Mouse (Mus musculus): Measurements from ENCODE around the gene Znhit1.
A peak's percentile ranks its signal among the peaks of the same experiment; 100 is the strongest.
"Not testable (repeated sequence)": the region's sequence is repeated elsewhere in the genome, so short reads cannot be mapped to it uniquely, and the experiment has no call there.

Gene Znhit1

DNA sequence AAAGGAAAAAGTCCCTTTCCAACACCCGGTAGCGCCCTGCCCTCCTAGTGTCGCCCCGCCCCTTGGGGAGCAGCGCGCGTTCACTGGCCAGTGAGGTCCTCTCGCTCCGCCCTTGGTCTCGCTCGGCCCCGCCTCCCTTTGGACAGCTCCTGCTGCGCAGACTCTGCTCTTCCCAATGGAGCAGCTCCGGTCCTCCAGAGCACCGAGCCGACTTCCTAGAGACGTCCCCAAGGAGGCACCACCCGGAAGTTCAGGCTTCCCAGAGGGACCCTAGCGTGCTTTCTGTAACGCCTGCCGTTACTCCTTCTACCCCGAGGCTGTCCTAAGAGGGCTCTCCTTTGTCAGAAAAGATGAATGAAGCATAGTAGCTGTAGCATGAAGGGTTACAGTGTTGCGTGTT is 34.8 kb downstream of the Znhit1 start, which contains the start of gene Fis1:
Gene Fis1, plus strand, starts transcription at position 261 of the 400 bp plus-strand sequence.
- DNase-seq (ENCODE audit: low spot score), result peak; percentile 82

DNA sequence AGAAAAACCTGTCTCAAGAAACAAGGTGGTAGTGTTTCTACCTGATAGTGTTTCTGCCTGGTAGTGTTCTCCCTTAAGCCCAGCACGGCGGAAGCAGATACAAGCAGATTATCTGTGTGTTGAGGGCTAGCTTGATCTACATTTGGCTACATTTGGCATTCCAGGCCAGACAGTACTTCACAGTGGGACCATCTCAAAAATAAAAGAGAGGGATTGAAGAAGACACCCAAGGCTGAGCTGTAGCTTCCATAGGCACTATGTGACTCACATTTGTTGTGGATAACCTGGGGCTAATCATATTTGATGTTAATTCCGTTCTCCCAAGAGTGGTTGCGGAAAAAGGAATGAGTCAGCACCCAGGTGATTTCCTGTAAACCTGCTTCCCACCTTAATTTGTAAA is 35.7 kb downstream of the Znhit1 start:
- DNase-seq (ENCODE audit: low spot score), result no peak

DNA sequence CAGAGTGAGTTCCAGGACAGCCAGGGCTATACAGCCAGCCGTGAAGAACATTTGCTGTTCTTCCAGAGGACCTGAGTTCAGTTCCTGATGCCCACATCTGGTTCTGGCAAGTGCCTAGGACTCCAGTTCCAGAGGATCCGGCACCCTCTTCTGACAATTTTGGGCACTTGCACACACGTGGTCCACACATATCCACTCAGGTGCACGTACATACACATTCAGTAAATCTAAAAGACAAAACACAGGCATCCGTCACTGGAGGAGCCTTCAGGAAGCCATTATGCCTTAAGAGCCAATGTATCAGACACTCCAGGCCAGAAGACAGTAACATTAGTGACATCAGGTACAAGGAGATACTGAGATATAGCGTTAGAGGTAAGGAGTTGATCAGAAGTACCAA is 37.3 kb downstream of the Znhit1 start:
- no peak for DNase-seq (ENCODE audit: low spot score)

DNA sequence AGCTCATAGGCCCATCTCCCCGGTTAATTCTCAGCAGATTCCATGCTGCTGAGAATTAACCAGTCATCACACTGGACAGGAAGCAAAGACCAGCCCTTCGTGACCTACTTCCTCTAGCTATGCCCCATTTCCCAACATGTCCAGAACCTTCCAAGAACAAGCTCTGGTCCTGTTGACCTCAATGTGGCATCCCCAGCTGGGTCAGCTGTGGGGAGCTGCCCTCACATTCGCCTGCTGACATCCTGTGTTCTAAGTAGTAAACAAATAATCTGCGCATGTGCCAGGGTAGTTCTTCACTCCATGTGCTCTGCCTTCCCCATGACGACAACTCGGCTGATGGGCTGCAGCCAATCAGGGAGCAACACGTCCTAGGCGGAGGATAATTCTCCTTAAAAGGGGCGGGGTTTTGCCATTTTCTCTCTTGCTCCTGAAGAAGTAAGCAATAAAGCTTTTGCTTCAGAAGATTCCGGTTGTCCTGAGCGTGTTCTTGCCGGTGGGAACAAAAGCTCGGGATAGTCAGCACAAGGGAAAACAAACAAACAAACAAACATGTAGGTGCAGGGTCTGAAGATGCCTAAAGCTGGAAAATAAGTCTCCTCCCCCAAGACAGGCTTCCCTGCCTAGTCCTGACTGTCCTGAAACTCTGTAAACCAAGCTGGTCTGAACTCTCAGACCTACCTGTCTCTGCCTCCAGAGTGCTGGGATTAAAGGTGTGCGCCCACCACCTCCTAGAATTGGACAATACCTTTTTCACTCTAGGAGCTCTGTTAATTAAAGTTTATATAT is 38.1 kb downstream of the Znhit1 start:
- DNase-seq (ENCODE audit: low spot score), result not testable (repeated sequence)

DNA sequence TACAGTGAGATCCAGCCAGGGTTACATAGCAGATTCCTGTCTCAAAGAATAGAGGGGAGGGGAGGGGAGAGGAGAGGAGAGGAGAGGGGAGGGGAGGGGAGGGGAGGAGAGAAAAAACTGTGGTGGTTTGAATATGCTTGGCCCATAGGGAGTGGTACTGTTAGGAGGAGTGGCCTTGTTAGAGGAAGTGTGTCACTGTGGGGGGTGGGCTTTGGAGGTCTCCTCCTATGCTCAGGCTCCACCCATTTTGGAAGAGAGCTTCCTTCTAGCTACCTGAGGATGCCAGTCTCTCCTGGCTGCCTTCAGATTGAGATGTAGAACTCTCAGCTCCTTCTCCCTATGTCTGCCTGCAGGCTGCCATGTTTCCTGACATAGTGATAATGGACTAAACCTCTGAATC is 39.9 kb downstream of the Znhit1 start:
- no peak for DNase-seq (ENCODE audit: low spot score)

DNA sequence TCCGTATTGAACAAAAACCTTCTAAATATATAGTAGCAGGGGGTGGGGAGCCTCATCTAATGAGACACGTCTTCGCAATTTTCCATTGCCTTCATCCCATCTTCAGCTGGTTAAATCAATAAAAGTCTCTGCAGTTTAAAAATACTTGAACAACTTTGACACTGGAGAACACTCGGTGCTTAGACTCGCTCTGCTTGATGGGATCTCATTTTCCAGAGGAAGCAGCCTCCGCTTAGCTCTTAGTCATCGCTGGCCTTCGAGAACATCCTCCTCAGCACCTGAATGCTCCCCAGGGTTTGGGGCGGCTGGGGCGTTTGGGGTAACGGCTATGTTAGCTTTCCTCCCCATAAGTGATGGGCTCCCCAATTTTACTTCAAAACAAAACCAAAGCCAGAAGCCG is 42.7 kb downstream of the Znhit1 start:
- no peak for DNase-seq (ENCODE audit: low spot score)

DNA sequence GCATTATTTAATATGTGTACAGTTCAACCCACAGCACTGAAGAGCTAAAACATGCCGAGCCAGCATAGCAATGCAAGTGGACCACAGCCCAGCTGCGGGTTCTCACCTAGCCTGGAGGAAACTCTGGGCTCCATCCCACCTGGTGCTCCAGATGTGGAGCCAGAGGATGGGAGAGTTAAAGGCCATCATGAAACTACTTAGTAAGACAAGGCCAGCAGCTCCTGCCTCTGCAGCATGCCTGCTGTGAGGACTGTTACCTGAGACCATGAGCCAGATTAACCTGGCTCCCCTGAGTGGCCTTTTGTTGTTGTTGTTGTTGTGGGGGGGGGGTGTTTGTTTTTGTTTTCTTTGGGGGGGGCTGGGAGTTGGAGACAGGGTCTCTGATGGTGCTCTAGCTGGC is 44.4 kb downstream of the Znhit1 start:
- DNase-seq (ENCODE audit: low spot score), result no peak

DNA sequence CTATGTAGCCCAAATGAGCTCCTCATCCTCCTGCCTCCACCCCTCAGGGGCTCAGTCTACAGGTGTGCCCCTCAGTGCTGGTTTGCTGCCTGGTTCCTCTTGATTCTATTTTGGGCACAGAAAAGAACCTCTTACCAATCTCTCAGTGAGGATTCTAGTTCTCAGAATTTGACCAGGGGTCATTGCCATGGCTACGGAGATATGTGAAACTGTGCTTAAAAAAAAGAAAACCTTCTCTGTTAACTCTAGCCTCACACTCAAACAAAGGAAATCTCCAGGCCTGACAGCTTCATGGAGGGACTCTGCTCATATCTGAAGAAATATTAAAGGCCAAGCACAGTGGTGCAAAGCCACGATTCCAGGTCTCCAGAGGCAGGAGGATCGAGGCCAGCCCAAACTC is 45.0 kb downstream of the Znhit1 start:
- no peak for DNase-seq (ENCODE audit: low spot score)

DNA sequence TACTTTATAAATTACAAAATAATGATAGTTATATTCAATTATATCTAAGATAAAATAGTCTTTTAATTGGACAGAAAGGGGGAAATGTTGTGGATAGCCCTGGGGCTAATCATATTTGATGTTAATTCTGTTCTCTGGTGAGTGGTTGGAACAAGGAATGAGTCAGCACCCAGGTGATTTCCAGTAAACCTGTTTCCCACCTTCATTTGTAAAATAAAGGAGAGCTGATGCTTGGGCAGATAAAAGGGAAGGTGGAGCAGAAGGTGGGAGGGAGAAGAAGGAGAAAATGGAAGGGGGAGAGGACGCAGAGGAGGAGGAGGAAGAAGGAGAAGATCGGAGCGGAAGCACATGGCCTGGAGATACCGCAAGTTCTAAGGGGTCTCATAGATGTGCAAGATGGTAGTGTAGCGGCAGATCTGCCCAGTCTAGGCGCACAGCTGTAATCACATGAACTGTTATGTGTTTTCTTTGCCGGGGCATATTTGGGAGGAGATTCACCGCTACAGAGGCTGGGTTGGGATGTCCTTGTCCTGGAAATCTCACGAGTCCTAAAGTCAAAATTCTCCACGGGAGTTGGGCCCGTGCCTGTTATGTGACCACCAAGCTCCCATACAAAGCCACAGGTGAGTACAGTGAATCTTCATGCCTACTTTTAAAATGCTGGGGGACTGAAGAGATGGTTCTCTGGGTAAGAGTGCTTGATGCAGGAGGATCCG is 46.8 kb downstream of the Znhit1 start:
- no peak for DNase-seq (ENCODE audit: low spot score)

DNA sequence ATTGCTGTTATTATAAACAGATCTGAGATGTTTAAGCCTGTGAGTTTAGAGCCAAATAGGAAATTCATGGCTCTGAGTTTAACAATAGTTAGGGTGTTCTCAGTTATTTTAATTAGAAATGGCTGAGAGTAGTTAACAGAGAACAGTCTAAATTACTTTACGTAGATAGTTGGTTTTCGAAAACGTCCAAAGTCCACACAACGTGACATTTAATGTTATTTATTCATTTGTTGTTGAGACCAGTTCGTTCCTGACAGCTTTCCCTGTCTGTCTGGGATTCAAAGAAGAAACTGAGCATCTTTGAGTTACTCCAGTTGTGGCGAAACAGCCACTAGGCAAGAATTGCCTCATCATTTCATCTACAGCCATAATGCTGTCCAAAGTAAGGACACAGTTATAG is 47.8 kb downstream of the Znhit1 start:
- not testable (repeated sequence) for DNase-seq (ENCODE audit: low spot score)

DNA sequence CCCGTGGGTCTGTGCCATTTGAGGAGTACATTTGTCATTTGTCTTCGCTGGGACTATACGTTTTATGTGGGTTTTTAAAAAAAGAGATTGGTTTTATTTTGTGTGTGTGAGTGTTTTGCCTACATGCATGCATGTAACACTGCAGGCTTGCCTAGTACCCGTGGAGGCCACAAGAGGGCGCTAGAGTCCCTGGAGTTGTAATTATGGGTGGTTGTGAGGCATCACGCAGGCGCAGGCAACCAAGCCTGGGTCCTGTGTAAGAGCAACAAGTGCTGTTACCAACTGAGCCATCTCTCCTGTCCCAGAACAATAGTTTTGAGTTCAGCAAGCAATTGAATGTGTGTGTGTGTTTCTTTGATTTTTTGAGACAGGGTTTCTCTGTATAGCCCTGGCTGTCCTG is 48.5 kb downstream of the Znhit1 start:
- DNase-seq (ENCODE audit: low spot score), result no peak

DNA sequence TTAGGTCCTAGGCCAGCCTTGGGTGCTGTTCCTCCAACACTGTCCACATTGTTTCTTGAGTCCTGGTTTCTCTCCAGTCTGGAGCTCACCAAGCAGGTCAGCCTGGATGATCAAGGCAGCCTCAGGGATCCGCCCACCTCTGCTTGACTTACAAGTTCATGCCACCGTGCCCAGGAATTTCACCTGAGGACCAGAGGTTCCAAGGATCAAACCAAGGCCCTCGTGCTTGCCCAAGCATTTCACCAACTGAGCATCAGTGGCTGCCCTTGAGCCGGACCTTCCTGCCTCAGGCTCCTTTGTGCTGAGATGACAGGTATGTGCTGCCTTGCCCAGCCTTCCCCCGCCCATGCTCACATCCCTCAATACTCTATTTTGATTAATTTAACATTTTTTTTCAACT is 50.2 kb downstream of the Znhit1 start:
- DNase-seq (ENCODE audit: low spot score), result no peak

DNA sequence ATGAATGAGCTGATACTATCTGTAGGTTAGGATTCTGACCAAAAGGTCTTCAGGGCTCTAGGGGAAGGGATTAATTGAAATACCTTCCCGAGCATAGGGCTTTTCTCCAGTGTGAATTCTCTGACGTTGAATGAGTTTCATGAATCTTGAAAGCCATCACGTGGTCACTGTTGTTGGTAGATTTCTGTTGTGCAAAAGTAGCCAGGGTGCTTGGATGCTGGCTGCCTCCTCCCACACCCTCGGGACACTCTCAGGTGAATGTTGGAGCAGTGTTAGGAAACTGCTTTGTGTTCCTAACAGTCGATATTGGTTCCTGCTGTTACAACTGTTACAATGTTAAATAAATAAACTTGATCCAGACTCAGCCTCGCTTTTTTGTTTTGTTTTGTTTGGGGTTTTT is 51.1 kb downstream of the Znhit1 start:
- DNase-seq (ENCODE audit: low spot score), result no peak

DNA sequence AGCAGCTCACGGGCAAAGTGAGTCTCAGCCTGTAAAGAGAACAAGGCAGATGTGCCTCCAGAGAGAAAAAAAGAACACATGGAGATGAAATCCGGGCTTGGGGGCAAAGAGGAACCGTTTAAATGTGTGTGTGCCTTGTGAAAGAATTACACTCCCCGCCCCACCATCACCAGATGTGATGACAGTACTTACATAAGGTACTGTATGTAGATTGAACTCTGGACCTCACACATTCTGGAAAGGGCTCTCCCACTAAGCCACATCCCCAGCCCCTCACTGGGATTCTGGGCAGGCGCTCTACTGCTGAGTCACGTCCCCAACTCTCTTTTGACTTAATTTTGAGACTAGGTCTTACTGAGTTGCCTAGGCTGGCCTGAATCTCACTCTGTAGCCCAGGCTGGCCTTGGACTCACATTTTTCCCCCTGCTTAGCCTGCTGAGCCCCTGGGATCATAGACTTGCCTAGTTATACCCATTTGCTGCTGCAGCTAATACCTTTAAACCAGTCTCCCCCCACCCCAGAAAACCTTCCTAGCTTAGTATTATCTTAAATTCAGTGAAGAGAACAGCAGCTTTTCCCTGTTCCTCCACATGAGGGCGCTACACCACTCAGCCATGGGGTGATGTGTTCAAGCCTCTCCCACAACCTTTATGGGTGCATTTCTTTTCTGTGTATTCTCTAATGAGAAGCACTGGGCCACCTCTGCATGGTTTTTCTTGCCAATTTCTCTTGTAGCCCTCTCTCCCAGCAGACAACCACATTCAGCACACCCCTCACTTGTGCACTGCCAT is 51.7 kb downstream of the Znhit1 start:
- no peak for DNase-seq (ENCODE audit: low spot score)

DNA sequence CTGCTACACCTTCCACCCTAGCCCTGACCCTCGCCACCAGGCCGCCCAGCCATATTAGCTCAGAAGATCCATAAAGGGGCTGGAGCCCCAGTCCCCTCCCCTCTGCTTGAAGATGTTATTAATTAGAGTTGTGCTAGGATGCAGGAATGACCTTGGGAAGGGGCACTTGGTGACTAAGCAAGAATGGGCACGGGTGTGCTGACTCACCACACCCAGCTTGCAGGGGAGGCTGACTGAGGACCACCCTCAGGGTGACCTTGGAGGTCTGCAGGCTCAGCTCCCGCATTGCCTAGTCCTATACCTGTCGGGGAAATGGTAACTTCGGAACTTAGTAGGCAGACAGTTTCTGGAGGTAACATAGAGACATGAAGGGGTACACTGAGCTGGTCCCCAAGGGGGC is 53.9 kb downstream of the Znhit1 start:
- no peak for DNase-seq (ENCODE audit: low spot score)

DNA sequence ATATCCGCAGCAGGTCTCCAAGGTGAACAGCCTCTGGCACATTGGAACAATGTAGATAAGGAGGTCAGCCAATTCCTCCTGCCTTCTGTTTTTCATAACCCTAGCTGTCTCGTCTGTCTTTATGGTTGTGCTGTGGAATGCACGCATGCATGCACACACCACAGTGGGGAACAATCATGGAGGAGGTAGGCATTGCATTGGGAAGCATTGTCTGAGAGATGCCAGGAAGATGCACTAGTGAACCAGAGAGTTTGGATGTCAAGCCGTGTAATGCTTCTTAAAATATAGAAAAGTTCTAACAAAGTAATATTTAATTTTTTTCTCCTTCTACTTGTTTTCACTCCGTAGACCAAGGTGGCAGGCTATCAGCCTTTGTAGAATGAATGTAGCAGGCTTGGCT is 54.9 kb downstream of the Znhit1 start:
- DNase-seq (ENCODE audit: low spot score), result no peak

Measured in ovary, postnatal 10 days (tissue).